Mouse (Mus musculus) skeletal muscle tissue, postnatal 0 days (tissue): ENCODE data around the gene Hdac4. TPM values are rescaled to one million over a fixed set of nuclear protein-coding genes. Genes with fewer than 3 reads are reported as not detected.

Experiments used
- polyA plus RNA-seq: library from polyadenylated mRNA; unstranded; fragments of >200 nt; fragmentation: Nextera tagmentation; extraction: Ambion mirVana; gene quantifications from 2 replicates; pipeline ENCODE4 v1.2.1, GENCODE M21; 2015

Gene Hdac4
- 14.8 and 15.4 TPM in 2 replicates for polyA plus RNA-seq

DNA sequence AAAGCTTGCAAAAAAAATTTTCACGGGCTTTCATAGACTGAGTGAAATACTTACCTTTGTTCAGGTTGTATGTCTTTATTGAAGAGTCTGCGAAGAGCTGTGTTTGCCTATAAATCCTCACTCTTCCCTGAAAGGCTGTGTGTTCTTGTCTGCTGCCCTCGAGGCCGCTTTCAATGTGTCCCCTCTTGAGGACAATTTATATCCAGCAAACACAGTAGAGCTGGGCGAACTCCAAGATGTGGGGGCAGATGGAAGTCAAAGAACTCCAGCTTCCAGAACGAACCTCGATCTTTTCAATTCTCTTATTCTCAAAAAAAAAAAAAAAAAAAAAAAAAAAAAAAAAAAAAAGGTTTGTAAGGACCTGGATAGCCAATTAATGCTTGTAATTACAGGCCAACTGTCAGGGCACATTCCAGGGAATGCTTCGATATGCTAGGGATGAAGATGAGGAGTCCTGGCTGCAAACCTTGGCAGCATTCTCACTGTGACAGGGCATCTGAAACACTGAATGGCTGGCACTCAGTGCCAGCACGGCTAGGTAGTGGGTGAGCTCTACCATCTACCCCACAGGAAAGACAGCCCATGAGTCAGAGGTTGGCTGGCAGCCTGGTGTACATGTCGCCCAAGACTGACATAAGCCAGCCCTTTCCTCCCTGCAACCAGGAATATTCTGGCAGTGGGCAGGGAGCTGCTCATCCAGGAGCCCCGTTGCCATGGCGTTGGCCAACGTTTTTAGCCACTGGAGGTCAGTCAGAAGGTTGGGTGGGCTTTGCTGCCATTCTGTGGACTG, at the start of gene Hdac4:
Gene Hdac4, minus strand, starts transcription at position 340 of the 790 bp plus-strand sequence.

